Mouse (Mus musculus) lung, postnatal 4 days (tissue): ENCODE results near the gene Dcaf11.

ENCODE experiments used
- DNase-seq, 2 experiments: peaks; one replicate each; pipeline ENCODE4 v3.0.0; 2021

Dcaf11 gene

DNA sequence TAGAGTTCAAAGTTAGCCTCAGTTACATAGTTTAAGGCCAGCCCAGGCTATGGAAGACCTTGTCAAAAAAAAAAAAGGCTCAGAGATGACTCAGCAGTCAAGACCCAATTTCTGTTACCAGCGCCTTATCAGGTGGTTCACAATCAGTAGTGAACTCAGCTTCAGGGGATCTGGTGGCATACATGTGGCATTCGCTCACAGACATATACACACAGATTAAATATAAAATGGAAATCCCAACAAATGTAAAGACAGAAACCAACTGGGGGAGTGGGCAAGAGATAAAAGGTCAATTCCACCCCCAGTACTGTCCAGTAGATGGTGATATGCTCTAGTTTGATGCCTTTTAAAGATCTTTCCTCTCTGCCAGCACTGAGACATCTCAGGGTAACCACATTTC lies 26.3 kb downstream of the Dcaf11 start:
- no peak for DNase-seq

DNA sequence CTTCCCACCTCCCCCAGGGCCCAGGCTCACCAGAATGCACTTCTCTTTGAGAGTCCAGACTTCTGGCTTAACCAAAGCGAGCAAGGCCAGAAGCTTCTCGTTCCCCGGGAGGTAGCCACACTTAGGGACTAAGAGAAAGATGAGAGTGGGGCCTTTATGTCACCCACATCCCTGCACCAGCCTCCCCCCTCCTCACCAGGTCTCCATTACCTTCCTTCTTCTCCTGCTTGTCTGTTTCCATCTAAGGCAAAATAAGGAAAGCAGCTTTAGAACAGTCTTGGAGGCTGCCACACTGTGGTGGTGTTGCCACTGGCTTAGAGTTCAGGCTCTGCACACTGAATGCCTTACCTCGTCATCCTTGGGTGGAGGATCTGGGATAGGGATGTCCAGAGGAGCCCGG lies 29.5 kb downstream of the Dcaf11 start:
- DNase-seq, result no peak

DNA sequence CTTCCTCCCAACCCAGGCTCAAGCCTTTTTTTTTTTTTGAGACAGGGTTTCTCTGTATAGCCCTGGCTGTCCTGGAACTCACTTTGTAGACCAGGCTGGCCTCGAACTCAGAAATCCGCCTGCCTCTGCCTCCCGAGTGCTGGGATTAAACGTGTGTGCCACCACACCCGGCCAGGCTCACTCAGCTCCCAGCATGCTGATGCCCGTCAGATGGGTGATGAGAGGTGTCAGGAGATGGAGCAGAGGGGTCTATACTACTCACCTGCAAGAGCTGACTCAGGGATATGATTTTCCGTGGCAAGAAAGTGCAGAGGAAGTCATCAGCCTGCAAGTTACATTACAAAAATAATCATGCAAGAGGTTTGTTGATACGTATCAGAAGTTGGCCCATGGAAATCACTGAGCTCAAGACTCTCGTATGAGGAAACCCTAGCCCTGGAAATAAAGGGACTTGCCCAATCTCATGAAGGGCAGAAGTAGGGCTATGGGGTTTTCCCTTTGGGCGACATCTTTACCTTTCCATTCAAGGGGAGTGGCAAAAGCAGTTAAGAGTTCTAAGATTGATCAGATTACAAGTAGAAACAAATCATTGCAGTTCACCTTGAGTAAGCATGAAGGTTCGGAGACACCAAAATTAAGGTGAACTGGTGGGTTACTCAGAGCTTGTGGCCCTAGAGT lies 30.1 kb downstream of the Dcaf11 start:
- DNase-seq, result no peak

DNA sequence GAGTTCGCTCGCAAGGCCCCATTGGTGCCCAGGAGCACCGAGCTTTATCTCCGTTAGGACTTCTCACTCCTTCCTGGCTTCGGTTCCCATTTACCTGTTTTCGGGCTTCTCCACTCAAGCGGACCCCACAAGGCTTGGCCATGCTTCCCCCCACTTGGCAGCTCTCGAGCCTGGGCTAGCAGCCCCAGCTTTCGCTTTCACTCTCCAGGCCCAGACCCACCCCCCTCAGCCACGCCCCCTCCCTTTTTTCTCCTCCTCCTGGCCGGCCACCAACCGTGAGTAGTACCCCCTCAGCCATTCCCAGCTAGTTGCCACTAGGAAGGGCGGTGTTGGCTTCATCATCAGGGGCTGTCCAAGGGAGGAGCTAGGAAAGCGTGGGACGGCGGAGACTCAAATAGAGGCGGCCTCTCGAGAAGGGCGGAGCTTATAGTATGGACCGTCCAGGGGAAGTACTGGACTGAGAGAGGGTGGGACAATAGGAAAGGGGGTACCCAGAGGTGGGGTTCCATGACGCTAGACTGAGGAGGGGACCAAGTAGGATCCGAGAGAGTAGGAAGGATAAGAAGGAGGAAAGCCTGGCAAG lies 31.0 kb downstream of the Dcaf11 start, which contains the start of gene Psme2:
TSS of gene Psme2 (minus strand) at position 366 of the 583 bp plus-strand sequence.
- peak; percentile 95 to 97 for DNase-seq

DNA sequence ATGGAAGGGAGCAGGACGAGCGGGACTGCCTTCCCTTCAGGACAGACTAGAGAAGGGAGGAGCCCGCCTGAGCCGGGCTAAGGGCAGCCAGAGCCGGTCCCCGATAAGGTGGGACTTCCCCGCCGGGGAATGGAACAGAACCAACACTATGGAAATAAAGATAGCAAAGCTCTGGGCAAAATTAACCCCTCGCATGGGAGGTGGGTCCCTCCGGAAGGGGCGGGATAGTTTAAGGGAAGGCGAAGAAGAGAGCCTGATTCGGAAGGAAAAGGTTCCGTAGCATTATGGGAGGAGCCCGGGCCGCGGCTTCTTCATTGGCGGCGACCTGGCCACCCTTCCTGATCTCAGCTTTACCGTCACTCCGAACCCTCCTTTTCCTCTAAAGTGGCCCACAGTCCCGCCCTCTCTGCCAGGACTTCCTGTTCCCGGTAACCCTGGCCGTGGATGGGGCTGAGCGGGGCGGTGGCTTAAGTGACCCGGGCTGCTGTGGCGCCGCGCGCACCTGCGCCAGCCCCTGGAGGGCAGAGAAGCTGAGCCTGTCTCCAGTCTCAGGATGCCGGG lies 31.6 kb downstream of the Dcaf11 start, which contains the start of gene Rnf31:
TSS of gene Rnf31 (plus strand) at position 378 of the 561 bp plus-strand sequence.
- DNase-seq, result peak; percentile 95 to 97

DNA sequence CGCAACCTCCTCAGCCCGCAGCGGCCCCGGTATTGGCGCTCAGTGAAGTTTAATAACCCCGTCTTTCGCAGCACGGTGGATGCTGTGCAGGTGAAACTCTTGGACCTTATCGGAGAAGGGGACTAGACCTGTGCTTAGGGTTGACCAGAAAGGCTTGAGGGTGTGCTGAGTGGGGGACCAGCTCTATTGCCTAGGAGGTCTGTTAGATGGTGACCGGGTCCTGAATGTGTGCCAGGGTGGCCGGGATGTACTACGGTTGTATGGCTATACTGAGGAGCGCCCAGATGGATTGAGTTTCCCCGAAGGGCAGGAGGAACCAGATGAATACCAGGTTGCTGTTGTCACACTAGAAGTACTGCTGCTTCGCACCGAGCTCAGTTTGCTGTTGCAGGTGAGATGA lies 32.4 kb downstream of the Dcaf11 start:
- no peak for DNase-seq

DNA sequence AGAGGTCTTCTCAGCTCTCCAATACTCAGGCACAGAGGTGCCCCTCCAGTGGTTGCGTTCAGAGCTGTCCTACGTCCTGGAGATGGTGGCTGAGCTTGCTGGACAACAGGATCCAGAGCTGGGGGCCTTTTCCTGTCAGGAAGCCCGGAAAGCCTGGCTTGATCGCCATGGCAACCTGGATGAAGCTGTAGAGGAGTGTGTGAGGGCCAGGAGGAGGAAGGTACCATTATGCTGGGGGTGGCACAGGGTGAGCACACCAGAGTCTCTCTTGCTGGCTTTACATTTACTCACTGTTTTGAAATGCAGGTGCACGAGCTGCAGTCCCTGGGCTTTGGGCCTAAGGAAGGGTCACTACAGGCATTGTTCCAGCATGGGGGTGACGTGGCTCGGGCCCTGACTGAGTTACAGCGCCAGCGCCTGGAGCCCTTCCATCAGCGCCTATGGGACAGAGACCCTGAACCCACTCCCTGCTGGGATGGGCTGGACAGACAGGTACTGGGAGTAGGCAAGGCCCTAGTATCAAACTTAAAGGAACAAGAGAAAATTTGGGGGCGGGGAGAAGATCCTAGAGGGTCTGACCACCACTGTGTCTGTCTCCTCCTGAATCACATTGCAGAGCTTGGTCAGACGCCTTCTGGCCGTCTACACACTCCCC lies 36.4 kb downstream of the Dcaf11 start:
- no peak for DNase-seq

DNA sequence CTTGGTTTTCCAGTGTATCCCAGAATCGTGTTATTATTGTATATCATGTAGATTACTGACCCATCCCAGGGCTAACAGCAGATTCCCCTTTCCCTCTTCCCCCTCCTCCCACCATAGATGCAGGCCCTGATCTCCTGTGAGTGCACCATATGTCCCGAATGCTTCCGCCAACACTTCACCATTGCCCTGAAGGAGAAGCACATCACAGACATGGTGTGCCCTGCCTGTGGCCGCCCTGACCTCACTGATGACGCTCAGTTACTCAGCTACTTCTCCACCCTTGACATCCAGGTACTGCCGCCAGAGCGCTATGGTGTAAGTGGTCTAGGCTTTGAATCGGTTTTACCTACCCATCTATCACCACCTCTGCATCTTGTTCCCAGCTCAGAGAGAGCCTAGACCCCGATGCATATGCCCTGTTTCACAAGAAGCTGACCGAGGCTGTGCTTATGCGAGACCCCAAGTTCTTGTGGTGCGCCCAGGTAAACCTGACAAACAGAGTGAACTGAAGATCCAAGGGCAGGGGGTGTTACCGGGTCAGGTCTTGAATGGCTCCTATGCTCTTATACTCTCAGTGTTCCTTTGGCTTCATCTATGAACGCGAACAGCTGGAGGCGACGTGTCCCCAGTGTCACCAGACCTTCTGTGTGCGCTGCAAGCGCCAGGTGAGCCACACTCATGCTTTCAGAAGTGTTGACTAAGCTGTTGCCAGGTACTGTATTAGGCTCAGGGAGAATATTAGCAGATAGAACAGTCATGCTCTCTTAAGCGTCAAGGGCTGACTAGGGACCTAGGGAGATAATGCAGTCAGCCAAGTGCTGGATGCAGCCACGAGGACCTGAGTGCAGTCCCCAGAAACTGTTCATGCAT lies 39.0 kb downstream of the Dcaf11 start:
- no peak for DNase-seq

DNA sequence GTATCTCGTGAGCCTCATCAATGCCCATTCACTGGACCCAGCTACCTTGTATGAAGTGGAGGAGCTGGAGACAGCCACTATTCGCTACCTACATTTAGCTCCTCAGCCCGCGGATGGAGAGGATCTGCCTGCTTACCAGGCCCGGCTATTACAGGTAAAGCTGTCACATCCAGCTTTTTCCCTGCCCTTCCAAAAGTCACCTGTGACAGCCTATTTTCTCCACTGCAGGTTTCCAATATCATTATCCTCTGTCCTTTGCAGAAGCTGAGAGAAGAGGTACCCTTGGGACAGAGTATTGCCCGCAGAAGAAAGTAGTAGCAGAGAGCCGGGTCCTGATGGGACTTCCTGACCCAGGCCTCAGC lies 43.4 kb downstream of the Dcaf11 start, which contains the start of gene Irf9:
TSS of gene Irf9 (plus strand) at position 301 of the 362 bp plus-strand sequence.
- no peak for DNase-seq

DNA sequence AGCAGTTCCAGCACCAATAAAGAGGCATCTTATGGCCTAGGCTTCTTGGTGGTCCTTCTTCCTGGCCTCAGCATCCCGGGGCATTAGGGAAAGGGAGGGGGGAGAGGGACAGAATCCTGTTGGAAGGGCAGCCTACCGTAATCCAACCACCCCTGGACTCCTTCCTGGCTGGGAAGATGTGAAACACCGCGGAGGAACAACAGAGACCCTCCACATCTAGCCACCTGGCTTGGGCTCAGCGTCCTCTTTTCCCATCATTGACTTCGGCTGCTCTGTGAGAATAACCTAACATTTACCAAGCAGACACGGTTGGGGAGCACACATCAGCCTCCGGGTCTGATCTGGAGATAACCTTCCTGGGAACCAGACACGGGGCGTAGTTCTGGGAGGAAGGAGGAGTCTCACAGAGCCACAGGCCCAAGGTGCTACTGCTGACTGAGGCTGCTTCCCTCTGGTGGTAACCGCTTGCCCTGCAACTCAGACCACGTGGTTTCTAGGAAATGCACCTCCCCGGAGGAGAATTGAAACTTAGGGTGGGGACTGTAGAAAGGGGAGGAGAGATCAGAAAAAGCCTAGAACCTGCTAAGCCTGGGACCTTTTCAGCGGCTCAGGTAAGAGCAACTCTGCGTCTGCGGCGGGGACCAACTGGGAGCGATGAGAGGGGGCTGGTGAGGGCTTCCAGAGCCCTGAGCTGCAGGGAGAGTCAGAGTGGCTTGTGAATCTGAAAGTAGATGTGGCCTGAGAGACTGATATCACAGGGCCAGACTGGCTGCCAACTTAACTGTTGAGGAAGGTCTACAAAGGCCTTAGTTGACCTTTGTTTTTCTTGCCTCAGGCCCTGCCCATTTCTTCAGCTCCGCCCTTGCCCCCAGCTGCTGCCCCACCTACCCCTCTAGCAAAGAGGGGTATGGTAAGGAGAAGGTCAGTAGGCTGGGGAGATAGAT lies 44.1 kb downstream of the Dcaf11 start:
- DNase-seq, result peak; percentile 94 to 96

DNA sequence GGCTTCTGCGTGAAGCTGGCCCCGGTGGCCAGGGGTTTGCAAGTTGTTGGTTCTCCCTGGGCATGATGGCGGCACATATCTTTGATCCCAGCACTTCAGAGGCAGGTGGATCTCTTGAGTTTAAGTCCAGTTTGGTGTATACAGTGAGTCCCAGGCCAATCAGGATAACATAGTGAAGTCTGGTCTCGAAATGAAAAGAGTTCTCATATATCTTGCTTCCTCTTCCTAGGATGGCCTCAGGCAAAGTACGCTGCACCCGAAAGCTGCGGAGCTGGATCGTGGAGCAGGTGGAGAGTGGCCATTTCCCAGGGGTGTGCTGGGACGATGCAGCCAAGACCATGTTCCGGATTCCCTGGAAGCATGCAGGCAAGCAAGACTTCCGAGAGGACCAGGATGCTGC lies 45.0 kb downstream of the Dcaf11 start:
- no peak for DNase-seq

DNA sequence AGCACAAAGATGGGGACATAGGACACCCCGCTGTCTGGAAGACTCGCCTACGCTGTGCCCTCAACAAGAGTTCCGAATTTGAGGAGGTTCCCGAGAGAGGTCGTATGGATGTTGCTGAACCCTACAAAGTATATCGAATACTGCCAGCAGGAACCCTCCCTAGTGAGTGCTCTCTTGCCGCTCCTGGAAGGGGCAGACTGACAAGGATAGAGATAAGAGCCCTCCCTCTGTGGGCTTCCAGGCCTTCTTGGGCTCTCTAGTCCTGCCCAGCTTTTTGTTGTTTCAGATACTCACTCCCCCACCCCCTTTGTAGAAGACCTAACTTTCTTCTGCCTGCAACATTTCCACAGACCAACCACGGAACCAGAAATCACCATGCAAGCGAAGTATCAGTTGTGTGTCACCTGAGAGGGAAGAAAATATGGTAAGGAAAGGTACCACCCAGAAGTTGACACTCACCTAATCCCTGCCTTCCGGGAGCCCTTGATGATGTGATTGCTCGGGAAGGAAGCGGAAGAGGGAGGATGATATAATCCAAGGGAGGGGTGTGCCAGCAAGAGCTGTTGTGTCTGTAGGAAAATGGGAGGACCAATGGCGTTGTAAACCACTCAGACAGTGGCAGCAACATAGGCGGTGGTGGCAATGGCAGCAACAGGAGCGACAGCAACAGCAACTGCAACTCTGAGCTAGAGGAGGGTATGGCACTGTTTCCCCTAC lies 46.1 kb downstream of the Dcaf11 start:
- no peak for DNase-seq

DNA sequence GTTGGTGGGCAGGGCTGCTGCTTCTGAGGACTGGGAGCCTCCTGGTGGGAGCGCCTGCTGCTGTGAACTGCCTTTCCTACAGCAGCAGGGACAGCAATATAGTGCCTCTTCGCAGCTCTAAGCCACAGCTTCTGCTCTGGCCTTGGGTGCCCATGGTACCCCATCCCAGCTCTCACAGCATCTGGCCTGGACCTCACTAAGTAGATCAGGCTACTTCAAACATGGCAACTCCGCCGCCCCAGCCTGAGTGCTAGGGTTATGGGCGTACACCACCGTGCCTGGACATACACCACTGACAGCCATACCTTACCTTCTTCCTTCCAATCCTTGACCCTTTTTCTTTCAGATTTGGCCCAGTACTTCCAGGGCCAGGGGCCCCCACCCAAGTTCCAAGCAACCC lies 48.5 kb downstream of the Dcaf11 start:
- DNase-seq, result no peak

DNA sequence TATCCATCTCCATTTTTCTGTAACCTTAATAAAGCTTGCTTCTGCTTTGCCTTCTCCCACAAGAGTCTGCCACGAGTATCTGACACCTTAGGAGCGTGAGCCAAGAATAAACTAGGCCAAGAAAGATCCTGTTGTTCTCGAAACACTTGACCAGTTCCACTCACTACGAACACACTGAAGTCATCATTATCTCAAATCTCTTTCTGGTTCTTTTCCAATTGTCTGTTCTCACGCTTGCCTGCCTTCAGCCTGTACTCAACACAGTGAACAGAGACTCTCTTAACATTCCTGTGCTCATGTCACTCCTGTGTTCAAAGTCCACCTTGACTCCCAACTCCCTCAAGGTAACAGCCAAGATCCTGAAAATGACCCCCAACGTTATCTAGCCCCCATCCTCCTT lies 53.5 kb downstream of the Dcaf11 start:
- DNase-seq, result no peak

DNA sequence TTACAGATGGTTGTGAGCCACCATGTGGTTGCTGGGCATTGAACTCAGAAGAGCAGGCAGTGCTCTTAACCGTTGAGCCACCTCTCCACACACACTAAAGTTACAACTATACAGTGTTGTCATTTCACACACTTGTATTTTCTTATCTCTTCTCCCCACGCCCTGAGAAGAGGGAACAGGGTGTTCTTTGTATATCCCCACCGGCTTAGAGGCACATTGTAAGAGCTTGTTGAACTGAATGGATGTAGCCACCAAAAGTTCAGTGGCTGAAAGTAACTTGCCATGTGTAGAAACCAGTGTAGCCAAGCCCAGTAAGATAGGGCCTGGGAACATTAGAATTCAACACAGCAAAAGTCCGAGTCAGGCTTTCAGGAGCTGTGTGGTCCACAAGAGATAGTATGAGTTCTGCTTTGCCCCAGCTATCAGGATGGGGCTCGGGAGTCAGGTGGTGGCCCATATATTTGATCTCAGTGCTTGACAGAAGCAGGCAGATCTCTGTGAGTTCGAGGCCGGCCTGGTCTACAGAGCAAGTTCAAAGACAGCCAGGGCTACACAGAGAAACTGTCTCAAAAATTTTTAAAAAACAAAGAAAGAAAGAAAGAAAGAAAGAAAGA lies 54.9 kb downstream of the Dcaf11 start:
- no peak for DNase-seq

DNA sequence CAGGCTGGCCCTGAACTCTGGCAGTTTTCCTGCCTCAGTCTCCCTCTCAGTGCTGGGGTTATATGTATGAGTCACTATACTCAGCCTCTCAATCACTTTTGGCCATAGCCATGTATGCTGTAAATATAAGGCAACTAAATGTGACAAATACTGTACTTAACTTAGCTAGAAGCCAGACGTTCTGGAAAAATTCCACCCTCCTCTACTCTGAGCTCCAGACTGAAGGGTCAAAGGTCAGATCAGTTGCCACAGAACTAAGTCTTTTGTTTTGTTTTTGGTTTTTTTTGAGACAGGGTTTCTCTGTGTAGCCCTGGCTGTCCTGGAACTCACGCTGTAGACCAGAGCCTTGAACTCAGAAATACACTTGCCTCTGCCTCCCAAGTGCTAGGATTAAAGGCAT lies 56.1 kb downstream of the Dcaf11 start:
- no peak for DNase-seq

DNA sequence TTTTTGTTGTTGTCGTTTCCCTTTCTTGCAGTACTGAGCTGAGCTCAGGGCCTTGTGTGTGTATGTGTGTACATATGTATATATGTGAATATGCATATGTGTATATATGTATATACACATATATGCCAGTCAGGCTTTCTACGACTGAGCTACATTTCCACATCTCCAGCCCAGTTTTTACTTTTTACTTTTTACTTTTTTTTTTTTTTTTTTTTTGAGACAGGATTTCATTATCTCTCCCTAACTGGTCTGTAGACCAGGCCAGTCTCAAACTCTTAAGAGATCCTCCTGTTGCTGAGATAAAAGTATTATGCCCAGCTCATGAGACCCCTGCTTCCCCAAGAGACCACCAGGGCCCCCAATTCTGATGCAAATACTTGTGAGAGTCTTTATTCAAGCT lies 57.0 kb downstream of the Dcaf11 start:
- no peak for DNase-seq

DNA sequence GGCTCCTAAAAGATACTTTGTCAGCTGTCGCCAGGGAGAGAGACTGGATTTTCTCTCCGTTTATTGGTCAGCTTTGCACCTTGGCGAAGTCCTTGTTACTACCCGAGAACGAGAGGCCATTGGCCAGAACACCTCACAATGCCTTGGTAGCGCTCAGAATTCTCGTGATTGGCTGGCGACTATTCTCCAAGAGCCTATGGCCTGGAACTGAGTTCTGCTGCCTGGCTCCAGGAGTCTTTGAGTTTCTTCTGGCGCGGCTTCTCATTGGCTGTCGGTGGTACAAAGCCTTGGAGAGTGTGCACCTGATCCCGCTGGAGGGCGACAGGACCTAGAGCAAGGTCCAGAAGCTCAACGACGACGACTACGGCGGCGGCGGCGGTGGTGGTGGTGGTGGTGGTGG lies 58.0 kb downstream of the Dcaf11 start, which contains the start of gene Rec8:
TSS of gene Rec8 (plus strand) at position 216 of the 400 bp plus-strand sequence.
- DNase-seq, result peak; percentile 53 to 67

DNA sequence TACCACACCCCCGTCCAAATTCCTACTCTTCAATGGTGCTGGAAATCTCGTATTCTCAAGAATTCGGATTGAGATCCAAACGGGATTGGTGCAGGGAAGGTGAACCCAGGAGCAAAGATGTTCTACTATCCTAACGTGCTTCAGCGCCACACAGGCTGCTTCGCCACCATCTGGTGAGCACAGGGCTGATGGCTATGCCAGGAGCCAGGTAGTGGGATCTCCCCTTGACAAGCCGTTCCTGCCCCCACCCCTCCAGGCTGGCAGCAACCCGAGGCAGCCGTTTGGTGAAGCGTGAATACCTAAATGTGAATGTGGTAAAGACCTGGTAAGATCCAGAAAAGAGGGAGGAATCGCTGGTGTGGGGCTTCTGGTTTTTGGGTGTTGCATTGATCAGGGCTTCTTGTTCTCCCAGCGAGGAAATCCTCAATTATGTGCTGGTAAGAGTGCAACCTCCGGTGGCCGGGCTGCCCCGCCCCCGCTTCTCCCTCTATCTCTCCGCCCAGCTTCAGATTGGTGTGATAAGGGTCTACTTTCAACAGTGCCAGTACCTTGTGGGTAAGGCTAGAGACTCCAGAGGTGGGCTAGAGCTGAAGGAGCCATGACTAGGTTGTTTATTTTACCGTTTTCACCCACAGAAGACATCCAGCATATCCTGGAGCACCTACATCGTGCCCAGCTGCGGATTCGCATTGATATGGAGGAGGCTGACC lies 58.8 kb downstream of the Dcaf11 start:
- peak in 1 of 2 experiments; percentile 15 for DNase-seq
